Mouse (Mus musculus): Measurements from ENCODE around the gene Apoc3.
A peak's percentile ranks its signal among the peaks of the same experiment; 100 is the strongest.

Apoc3 gene

DNA sequence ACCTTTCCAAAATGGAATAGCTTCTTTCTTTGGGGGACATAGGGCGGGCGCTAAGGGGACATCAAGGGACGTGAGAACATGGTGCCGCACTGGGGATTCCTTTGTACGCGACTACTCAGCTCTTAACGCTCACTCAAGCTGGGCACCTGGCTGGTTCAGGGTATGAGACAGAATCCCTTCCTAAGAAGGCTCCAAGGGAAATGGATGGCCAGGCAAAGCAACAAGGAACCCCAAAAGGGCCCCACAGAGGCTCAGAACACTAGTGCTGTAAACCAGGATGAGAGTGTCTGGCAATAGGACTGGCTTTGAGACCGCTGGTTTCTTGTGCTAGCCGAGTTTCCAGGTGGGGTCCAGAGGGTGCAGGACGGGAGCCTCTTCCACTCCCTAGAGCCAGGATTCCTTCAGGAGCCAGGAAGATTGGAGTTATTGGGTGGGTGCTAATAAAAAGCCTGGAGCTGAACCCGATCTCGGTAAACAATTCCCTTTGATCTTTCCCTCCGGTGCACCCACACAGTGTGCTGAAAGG lies 4.9 kb downstream of the Apoc3 start:
- DNase-seq (ENCODE audit: low read depth, low spot score): no peak

DNA sequence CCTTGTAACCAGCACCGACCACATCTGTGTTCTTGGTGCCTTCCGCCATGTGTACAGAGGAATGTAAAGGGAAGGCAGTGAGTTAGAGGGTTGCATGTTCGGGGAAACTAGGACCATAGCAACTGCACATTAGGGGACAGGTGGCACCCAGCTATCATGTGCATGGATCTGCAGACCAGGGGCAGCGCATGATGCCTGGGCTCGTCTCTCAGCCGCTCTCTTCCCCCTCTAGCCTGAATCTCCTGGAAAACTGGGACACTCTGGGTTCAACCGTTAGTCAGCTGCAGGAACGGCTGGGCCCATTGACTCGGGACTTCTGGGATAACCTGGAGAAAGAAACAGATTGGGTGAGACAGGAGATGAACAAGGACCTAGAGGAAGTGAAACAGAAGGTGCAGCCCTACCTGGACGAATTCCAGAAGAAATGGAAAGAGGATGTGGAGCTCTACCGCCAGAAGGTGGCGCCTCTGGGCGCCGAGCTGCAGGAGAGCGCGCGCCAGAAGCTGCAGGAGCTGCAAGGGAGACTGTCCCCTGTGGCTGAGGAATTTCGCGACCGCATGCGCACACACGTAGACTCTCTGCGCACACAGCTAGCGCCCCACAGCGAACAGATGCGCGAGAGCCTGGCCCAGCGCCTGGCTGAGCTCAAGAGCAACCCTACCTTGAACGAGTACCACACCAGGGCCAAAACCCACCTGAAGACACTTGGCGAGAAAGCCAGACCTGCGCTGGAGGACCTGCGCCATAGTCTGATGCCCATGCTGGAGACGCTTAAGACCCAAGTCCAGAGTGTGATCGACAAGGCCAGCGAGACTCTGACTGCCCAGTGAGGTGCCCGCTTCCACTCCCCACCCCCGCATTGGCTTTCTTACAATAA lies 5.6 kb downstream of the Apoc3 start:
- peak; percentile 54 for DNase-seq (ENCODE audit: low read depth, low spot score)

DNA sequence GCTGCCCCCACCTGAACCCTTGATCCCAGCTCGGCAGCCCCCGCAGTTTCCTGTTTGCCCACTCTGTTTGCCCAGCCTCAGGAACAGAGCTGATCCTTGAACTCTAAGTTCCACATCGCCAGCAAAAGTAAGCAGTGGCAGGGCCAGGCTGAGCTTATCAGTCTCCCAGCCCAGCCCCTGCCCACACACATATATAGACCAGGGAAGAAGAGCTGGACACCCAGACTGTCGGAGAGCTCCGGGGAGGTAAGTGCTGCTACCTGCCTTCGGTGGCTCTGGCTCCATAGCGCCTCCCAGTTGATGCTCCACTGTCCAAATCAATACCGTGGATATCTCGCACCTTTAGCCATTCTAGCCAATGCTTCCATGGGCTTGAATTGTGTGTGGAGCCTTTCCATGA lies 6.9 kb downstream of the Apoc3 start, which contains the start of gene Apoa1:
TSS of gene Apoa1 (plus strand) at position 90 of the 400 bp plus-strand sequence.
- no peak for DNase-seq (ENCODE audit: low read depth, low spot score)

DNA sequence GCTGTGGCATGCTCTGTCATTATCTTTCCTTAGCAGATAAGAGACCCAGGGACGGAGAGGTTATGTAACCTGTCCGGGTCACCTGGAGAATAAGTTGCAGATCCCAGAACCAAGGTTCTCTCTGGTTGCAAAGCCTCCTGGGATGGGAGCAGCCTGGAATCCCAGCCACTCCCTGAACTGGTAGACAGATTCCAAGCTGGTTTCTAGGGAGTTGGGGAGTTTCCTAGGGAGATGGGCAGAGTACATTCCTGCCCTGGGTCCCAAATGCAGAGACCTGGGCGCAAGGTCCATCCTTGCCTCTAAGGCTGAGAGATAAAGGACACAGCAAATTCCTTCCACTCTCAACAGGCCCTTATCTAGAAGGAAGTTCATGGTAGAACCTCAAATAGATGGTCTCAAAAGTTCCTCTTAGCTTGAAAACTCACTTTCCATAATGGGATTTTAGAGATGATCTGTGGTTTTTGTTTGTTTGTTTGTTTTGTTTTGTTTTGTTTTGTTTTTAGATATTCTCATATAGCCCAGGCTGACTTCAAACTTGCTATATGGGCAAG lies 8.3 kb downstream of the Apoc3 start:
- DNase-seq (ENCODE audit: low read depth, low spot score): no peak

DNA sequence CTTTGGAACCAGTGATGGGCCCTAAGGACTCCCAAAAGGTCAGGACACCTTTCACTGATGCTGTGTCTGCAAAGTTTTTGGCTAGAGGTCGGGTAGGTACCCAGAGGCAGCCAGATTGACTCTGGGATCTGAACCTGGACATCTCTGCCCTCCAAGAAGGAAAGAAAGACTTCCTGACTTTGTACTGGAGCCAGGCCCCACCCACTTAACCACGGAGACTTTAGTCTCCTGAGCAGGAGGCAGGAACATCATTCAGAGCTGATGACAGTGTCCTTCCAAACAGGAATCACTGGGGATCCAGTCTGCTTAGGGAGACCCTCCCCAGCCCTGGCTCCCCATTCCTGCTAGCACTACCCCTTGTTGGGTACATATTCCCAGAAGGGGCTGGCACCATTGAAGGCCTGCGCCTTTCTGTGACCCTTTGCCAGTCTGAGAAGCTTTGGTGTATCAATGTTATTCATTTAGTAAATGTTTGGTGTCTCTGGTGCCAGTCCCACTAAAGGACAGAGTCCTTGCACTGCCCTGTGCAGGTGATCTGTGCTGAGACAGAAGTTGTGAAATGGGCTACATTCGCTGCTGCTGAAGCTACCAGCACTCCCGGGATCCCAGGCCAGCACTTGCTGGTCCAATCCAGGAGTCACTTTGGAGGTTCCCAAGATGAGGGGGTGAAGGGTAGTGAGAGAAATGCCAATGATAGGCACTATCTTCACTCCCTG lies 10.3 kb downstream of the Apoc3 start:
- DNase-seq (ENCODE audit: low read depth, low spot score): no peak

DNA sequence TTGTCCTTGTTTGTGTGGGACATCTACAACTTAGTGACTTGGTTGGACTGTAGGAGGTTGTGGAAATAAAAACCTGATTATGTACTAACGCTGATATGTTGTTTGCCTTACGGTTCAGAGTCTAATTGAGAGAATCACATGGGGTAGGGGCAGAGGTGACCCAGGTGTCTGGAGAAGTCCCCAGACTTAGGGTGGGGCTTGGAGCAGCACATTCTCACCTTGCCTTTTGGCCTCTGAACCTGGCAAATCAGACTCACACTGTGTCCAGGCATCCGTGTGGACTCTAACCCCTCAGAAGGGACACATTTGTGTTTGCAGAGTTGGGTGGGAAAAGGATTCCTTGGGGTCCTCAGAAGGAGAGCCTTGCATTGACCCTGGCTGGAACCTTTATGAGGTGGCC lies 11.3 kb downstream of the Apoc3 start:
- no peak for DNase-seq (ENCODE audit: low read depth, low spot score)

DNA sequence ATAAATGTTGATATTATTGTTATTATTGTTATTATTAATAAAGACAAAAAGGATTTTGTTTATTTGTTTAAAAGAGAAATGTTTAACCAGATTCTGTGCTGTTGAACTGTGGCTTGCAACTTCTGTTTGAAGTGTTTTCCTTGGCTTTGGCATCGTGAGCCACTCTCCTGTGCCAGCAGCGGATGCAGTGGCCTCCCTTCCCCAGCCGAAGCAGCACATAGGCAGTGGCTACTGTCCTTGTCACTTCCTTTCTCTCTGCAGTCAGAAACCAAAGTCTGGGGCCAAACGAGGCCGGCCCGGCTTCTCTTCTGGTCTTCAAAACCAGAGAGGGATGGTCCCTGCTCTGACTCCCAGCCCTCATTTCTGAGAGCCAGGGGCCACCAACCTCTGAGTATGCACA lies 12.3 kb downstream of the Apoc3 start:
- DNase-seq (ENCODE audit: low read depth, low spot score): no peak

DNA sequence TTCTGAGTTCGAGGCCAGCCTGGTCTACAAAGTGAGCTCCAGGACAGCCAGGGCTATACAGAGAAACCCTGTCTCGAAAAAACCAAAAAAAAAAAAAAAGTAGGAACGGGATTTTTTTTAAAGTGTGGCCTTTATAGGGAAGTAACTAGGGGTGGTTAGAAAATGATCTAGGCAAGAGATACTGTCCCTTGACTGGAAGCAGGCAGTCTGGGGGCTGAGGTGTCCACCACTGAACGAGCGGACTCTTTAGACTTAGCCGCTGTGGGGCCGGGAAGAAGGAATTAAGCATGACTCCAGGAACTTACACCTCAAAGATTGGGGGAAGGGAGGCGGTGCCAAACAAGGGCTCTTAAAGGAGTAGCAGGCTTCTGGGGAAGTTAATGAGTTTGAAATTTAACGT lies 17.3 kb downstream of the Apoc3 start:
- DNase-seq (ENCODE audit: low read depth, low spot score): no peak

DNA sequence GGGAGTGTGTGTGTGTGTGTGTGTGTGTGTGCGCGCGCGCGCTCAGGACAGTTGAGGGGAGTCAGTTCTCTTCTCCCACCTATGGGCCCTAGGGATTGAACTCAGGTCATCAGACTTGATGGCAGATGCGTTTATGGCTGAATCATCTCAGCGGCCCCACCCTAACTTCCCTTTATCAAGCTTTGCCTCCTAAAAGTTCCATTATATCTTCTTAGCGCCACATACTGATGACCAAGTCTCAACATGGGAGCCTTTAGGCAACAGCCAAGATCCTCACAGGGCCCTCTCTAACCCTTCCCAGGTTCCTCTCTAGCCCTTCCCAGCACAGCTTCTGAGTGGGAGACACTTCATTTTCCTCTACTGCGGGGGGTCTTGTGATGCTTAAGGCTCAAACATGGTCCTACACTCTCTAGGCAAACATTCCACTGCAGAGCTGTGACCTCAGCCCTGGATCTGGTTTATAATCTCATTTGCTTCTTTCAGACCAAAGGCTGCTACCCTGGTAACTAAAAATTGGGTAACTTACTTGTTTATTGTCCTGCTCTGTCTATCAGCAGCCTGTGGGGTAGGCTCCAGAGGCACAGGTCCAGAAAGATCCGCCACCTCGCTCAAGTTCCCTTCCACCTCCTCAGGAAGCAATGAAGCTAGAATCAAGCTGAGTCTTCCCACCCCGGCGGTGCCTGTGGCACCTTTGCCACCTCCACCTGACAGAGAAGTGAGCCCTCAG lies 18.5 kb downstream of the Apoc3 start:
- no peak for DNase-seq (ENCODE audit: low read depth, low spot score)

DNA sequence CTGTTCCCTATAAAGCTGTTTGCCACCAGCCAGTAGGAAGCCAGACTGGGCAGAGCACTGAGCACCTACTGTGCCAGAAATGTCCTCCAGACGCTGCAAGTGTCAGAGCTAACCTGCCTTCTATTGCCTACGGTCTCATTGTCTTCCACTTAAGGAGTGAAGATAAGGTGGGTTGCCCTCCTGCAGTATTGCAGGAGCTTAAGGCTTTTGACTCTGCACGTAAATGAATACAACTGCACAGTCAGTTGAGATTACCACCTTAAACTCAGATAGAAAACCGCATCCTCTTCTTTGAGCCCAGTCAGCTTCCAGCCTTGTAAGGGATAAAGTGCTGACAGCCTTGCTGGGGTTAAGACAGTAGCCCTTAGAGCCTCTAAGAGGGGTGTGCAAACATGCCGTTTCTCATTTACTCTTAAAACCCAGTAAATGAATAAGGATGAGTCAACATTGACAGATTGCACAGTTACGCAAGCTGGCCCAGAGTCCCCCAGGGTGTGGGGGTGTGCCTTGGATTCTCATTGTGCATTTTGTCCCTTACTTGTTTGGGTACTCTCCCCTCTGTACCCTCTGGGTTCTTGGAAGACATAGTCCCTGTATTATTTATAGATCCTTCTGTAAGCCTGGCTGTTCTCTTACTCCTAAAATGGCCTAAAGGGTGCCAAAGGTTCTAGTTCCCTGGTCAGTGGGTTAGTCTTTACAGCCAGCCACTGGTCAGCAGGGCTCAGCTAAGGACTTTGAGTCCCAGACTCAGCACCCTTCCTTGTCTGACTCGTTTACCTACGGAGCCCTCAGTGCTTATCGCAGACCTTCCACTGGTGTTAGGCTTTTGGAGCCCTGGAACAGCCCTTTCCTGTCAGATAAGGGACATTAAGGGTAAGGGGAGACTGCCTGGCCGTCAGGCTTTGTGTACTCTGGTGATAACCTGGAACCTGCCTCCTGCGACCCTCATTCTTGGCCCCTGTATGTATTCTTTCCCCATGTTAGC lies 19.8 kb downstream of the Apoc3 start:
- peak; percentile 44 for DNase-seq (ENCODE audit: low read depth, low spot score)

DNA sequence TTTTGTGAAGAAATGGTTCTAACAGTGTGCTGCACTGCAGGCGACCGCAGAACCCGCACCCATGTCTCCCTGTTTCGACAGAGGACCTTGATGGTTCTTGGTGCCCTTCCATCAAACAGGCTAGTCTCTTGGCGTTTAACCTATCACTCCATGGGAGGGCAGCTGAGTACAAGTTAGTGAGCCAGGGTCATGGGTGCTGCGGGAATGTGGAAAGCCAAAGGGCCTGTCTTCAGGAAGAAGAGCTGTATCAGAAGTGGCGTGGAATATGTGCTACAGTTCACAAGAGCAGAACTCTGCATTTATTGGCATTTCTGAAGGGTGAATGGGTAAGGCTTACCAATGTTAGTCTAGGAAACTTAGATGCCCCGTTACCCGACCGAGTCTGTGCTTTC lies 20.5 kb downstream of the Apoc3 start:
- DNase-seq (ENCODE audit: low read depth, low spot score): no peak

DNA sequence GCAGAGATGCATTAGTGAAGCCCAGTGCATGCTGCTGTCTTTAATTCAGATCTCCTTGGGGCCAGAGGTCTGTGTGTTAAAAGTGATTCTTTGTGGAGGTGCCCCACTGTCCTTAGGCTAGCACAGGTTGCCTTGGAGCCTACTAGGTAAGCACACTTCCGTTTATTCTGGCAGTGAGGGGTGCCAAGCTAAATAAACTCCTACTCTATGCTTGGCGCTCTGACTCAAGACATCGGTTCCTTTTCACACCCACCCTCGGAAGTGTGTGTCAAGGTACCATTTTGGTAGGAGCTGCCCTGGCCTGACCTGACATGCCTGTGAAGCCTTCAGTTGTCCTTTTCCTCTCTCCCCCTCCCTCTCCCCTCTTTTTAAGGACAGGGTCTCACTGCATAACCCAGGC lies 21.2 kb downstream of the Apoc3 start:
- no peak for DNase-seq (ENCODE audit: low read depth, low spot score)

DNA sequence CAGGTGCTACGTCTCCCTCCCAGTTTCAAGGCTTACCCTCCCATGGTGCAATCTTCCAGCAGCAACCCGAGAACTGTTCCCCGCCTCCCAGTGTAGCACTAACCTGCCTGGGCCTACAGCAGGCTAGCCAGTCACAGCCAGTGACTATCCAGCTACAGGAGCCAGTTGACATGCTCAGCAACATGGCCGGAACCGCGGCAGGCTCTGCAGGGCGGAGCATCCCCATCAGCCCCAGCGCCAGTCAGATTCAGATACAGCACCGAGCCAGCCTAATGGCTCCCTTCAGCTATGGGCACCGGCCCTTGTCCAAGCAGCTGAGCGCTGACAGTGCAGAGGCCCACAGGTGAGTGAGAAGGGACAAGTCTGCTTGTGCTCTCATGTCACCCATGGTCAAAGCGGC lies 25.0 kb downstream of the Apoc3 start:
- no peak for DNase-seq (ENCODE audit: low read depth, low spot score)

DNA sequence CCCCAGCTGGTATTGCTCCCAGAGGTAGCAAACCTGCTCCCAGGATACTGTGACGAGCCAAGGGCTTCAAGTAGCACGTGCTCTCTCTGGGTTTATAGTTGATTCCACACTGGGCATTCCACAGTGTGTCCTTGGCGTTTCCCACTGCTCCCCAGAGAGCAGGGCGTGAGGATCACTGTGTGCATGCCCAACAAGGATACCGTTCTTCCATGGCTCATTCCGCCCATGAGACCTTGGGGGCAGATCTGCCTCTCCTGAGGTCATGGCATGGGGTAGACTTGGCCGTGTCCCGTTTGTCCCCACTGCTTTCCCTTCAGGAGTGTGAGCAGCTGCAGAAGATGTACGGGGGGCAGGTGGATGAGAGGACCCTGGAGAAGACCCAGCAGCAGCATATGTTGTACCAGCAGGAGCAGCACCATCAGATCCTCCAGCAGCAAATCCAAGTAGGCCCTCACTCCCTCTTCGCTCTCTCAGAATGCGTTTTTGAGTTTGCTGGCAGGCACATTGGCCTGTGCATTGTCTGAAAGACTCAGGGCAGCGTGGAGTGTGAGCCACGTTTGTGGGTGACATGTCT lies 26.9 kb downstream of the Apoc3 start:
- no peak for DNase-seq (ENCODE audit: low read depth, low spot score)

DNA sequence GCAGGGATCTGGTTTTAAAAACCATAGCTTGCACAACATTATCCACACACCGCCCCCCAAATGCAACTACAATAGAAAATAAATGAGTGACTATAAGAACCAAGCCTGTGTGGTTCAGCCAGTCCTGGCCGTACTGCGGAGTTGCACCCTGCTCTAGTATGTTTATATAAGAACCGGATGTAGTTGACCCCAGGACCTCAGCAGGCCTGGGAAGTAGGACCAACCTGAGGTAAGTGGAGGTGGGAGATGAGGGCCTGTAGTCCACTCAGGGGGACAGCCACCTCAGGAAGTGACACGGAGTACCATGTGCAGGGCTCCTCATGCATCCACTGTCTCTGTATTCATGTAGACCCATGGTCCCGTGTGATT lies 28.0 kb downstream of the Apoc3 start:
- DNase-seq (ENCODE audit: low read depth, low spot score): no peak

DNA sequence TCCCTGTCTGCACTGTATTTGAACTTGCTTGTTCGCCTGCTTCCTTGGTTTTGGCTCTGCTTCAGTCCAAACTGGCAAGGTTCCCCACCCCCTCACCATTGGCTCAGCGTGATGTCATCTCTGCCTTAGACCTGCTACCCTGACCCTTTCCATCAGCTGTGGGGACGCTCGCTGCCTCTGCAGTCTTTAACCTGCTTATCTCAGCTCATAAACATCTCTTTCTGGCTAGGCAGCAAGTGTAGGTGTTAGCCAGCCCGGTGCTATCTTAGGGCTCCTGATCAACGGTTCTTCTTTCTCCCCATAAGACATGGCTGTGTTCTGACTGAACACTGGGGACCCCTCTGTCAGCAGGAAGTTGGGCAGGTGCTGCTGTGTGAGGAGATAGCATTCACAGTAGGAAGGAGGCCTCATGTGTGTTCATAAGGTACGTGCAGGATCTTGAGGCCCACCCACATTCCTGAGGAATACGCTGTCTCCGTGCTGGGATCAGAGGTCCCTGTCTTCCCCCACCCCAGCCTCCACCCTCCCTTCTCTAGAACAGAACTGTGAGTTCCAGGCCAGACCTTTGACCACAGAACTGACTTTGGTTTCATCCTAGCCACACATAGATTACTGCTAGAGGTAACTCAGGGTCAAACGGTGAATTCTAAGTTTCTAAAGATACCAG lies 28.5 kb downstream of the Apoc3 start:
- DNase-seq (ENCODE audit: low read depth, low spot score): no peak

DNA sequence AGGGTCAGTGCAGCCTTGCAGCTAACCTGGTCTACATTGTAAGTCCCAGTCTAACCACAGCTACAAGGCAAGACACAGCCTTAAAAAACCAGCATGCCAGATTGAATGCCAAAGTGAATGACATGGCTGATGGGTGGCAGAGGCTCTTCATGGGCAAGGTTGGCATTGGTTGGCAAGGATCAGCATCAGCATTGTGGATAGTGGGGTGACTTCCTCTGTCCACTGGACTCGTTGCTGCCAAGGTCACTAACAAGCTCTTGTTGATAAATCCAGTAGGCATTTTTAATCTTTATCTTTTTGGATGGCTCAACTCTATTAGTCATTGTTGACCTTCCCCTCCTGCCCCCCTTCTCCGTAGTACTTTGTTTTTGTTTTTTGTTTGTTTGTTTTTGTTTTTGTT lies 35.8 kb downstream of the Apoc3 start:
- DNase-seq (ENCODE audit: low read depth, low spot score): no peak

DNA sequence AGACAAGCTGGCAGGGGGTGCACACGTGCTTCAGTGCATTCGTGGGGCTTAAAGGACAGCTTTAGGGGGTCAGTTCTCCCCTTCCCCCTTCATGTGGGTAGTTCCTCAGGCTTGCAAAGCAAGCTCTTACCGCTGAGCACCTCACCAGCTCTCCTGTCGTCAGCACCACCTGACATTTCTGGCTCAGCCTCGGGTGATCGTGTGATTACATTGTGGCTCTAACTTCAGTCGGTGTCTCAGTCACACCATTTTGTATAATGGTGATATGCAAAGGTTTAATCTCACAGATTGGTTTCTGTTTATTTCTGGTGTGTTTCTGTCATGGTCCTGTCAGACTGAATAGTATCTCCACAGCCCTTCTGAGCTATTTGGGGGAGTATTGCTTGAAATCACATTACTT lies 36.5 kb downstream of the Apoc3 start:
- DNase-seq (ENCODE audit: low read depth, low spot score): no peak

DNA sequence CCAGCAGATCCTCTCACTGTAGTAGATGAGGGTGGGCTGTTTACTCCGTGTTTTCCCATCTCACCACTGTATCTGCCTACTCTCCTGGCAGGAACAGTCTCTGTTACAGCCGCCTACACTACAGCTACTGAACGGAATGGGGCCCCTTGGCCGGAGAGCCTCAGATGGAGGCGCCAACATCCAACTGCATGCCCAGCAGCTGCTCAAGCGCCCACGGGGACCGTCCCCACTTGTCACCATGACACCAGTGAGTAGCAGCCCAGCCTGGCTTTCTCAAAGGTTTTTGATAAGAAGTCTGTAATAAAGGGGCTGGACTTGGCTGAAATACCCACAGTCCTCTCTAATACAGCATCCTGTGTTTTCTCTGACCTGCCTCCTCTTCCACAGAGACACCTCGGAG lies 37.0 kb downstream of the Apoc3 start:
- no peak for DNase-seq (ENCODE audit: low read depth, low spot score)

DNA sequence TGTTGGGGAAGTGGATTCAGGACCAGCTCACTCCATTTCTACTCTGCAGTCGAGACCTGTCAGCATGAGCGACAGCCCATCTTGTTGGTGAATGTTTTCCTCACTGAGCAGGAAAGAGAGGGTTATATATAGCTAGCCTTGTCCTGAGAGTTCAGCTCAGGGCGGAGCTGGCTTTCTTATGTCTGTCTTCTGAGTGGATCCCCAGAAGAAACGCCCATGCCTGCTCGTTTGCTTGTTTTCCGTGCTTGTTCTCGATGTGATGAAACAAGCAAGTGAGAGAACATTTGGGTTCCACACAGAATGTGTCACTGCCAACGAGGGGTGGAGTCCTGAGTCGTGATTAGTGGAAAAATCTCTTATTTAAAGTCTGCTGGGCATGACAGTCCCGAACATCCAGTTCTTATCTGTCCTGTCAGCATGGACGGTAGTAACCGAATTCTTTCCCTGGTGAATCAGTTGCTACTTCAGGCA lies 38.7 kb downstream of the Apoc3 start:
- peak; percentile 44 for DNase-seq (ENCODE audit: low read depth, low spot score)

Data from skeletal muscle tissue, adult 2 months (tissue).